Mouse (Mus musculus): ENCODE data around the gene Arpp21.

DNA sequence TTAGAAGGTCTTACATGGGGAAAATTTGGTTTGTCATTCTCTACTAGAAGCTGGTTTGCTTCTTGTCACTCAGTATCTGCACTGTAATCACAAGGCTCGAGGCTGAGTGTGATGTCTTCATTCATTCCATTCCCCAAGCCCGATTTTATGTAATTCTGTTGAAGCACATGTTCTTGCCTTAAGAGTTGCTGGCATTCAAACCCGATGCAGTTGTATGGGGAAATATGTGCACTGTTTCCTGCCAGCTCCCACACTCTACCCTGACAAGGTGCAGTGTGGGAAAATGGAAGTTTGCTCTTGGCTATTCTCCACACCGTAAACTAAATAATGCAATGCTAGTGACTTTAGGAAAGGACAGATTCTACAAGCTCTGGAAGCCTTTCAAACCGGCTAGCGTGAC lies 37.4 kb downstream of the Arpp21 start:
- TF ChIP-seq POLR2A (IDR thresholded peaks at IDR 0.05; ENCODE audit: control insufficient read depth, low read depth, low read length), result no peak
- no peak for TF ChIP-seq CTCF (IDR thresholded peaks at IDR 0.05; ENCODE audit: control insufficient read depth, insufficient read depth, insufficient replicate concordance, low read depth, low read length)

Measured in testis, adult 2 months (tissue).